Mouse (Mus musculus) naive thymus-derived CD4-positive, alpha-beta T cell, adult 2 months (primary cell): ENCODE results near the gene Mum1.

Experiments
- DNase-seq: peaks from one replicate; pipeline ENCODE4 v3.0.0-alpha.2; 2011; ENCODE audit warnings: low read depth

The Mum1 gene

DNA sequence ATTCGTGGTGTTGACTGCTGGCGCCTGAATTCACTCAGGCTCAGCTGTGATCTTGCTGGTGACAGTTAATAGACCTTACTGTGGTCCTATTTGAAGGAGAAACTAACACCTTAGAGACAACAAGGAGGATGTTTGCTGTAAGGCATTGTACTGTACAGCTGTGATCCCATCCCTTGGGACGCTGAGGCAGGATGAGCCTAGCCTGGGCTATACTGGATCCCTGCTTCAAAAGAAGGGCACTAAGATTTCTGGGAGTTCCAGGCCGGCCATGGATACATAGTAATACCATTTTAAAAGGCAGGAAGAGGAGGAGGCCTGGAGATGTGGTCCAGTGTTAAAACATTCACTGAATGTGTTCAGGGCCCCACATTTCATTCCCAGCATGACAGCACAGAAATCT, 24.3 kb downstream of the Mum1 start:
- no peak for DNase-seq

- DNase-seq, result no peak
Measured at GRCm38 (mm10) chr10:80252011-80252410, 25.8 kb downstream of the Mum1 start.

DNA sequence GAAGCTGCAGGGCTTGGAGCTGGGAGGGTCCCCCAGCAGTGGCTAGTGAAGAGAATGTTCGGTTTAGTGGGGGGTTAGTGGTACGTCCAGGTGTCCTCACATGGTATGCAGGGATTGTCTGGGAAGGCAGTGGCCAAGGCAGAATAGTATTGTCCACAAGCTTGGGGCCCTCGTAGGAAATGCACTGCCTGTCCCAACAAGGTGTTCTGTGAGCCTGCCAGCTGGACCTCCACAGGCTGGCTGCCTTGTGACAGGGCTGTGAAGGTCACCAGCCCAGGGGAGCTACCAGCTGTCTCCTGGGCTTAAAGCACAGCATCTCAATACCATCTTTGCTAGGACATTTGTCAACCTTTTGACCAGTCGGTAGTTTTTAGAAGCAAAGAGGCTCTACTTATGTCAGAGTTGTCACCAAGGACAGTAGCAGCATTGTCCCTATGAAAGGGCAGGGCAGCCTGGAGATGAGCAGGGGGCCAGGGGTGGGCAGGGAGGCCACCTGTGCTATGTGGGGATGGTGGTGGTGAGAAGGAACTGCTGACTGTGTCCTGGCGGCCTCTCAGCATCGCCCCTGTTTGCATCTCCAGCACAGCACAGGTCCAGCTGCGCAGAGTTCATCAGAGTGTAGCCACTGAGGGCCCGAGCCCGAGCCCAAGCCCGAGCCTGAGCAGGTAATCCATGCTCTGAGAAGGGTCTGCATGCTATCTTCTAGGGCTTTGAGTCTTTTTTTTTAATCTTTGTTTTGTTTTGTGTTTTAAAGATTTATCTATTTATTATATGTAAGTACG, 26.4 kb downstream of the Mum1 start:
- DNase-seq, result no peak

DNA sequence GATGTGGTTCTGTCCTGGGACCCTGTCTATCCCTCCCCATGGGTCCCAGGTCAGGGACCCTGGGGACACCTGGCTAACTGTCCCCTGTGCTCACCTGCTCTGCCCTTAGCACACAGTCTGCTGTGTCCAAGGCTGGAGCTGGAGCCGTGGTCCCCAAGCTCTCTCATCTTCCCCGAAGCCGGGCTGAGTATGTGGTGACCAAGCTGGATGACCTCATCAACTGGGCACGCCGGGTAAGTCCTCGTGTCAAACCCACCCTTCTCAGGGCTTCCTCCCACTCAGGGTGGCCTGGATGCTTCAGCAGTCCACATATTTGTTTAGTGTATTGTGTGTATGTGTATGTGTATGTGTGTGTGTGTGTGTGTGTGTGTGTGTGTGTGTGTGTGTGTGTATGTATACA, 27.3 kb downstream of the Mum1 start:
- no peak for DNase-seq

- DNase-seq, result no peak
Measured at GRCm38 (mm10) chr10:80254331-80255297, 28.4 kb downstream of the Mum1 start.

- no peak for DNase-seq
Measured at GRCm38 (mm10) chr10:80255881-80256535, 29.8 kb downstream of the Mum1 start.

GRCm38 (mm10) chr10:80257936-80258335, 31.7 kb downstream of the Mum1 start:
- no peak for DNase-seq

DNA sequence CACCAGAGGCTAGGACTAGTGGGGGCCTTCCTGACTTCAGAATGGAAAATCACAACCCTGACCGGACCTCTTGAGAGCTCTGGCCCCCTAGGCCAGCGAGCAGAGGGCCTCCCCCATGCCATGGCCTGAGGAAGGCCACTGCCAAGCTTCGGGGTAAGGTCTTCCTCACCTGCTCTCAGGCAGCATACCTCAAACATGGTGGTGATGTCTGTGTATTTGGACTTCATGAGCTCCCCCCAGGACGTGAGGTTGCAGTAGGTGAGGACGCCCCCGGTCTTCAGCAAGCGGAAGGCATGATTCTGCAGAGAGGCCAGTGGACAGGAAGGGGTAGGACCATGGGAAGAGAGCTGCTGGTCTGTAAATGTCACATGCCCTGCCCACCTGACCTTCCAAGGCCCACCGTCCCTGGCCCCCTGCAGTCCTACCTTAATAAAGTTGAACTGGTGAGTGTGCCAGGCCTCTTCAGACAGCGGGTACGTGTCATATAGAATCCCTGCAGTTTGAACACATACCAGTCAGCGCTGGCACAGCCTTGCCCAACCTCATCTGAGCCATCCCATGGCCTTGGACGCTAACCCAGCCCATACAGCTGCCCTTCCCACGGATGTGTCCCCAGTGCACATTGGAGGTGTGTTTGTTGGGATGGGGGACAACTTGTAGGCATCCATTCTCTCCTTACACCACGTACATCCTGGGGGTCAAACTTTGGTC, 32.7 kb downstream of the Mum1 start:
- no peak for DNase-seq

- no peak for DNase-seq
Measured at GRCm38 (mm10) chr10:80259463-80259805, 33.2 kb downstream of the Mum1 start.

- DNase-seq, result peak; percentile 25
Measured at GRCm38 (mm10) chr10:80259861-80260641, 33.8 kb downstream of the Mum1 start.

DNA sequence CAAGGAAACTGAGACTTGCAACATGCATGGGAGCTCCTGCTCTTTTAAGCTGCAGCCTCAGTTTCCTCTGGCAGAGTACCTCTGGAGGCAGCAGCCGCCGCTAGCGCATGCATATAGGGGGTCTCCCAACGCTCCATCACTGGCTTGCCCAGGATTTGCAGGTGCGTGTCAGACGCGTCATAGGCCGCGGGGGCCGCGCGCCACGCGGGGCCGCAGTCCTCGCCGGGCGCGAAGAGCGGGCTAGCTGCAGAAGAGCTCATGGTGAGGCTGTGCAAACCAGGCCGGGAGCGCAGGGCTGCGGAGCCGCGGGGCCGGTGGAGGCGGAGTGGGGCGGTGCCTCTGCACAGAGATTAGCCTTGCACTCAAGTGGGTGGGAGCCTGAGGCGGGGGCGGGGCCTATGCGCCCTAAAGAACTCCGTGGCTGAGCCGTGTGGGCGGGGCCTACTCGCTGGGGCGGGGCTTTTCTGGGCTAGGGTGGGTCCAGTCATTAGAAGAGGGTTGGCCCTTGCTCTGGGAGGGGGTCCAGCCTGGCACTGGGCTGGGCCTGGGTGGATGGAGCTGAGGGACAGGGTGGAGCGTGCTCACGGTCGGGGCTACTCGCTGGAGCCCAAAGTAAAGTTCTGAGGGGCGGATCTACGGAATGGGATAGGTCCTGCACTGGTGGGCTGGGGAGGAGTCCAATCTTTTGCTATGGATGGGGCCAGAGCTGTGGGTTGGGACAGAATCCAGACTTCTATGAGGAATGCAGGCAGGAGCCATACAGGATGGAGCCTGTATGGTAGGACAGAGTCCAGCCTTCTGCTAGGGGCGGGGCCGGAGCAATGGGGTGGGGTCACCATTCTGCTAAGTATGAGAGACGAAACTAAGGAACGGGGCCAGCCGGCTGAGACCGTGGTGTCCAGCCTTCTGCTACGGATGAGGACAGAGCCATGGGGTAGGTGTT, 34.7 kb downstream of the Mum1 start, which contains the start of the genes Gamt and Dazap1:
Gene Gamt, minus strand, starts transcription at position 371 of the 943 bp plus-strand sequence.
Gene Dazap1, plus strand, starts transcription at position 845 of the 943 bp plus-strand sequence.
- DNase-seq, result peak; percentile 93

DNA sequence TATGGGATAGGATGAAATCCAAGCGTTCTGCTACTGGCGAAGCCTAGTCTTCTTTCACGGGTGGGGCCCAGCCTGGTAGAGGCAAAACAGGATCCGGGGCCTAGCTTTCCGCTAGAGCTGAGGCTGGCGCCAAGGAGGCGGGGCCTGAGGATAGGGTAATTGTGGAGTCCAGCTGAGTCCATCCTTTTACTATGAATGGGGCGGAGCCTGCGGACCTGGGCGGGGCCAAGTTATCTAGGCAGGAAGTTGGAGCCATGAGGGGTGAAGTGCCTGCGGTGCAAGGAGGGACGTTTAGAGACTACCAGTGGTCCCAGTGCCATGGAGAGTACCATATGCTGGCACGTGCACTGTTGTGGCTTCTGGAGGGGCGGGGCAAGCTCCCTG, 35.3 kb downstream of the Mum1 start:
- peak; percentile 71 for DNase-seq

GRCm38 (mm10) chr10:80262169-80262568, 35.9 kb downstream of the Mum1 start:
- DNase-seq, result no peak

DNA sequence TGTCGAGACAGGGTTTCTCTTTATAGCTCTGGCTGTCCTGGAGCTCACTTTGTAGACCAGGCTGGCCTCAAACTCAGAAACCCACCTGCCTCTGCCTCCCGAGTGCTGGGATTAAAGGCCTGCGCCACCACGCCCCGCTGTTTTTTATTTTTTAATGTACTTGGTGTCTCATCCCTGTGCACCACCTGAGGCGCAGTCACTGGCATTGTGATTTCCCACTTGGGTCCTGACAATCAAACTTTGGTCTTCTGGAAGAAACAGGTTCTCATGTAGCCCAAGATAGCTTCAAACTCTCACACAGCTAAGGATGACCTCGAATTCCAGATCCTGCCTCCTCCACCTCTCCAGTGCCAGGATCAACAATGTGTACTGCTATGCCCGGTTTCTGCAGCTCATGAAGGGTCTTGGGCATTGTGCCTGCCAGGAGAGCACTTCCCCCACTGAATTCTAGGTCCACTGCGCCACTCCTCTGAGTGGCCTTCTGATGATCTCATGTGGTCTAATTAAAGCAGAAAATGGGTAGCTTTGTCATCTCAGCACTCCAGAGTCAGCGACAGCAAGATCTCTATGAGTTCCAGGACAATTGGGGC, 36.6 kb downstream of the Mum1 start:
- DNase-seq, result no peak

DNA sequence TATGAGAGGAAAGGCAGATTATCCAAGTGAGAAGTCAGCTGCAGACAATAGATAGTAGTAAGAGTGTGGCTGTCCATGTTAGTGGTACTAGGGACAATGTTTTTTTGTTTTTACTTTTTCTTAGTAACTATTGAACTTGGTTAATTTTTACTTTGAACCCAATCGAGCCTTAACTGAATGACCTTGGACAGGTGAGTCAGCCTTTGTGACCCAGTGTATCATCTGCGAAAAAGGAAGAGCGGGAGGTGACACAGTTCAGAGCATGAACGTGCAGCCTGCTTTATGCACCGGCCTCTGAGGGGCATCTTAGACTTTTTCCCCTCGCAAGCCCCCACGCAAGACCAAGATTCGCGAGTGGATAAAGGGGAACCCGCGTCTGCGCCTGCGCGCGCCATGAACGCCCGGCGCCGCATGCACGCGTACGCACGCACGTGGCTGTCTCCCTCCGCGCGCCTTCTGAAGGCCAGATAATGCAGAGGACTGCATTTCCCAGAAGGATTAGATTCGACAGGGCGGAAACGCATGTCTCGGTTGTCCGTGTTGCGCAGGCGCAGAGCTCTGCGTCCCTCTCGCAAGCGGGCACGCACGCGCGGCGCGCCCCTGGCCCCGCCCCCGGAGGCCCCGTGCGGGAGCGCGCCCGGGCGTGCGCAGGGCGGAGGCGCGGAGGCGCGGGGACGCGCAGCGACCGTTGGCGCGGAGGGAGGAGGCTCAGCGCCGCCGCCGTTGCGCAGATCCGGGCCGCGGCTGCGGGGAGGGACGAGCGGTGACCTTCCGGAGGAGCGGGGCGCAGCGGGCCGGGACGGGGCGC, 38.3 kb downstream of the Mum1 start:
- peak; percentile 99 for DNase-seq

- no peak for DNase-seq
Measured at GRCm38 (mm10) chr10:80265149-80265486, 38.9 kb downstream of the Mum1 start.

- no peak for DNase-seq
Measured at GRCm38 (mm10) chr10:80270099-80270498, 43.9 kb downstream of the Mum1 start.

DNA sequence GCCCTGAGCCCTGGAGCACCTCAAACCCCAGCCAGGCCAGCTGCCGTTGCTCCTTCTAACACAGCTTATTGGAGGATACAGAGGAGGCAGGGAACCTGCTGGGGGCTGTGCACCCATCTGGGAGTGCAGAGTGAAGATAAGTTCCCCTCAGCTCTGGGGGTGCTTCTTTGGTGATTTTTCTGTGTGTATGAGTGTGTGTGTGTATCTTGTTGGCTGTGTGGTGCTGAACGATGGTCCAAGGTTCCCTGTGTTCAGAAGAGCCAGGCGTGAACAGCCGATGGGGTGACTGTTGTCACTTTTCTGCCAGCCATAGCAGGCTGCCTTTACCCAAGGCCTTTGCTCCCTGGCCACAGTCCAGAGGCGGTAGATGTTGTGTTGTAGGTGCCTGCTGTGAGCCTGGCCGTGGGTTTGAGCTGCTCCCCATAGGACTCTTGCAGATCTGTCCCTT, 44.5 kb downstream of the Mum1 start:
- no peak for DNase-seq
